Mouse (Mus musculus): ENCODE measurements around the gene Exoc1. TPM values are rescaled to one million over a fixed set of nuclear protein-coding genes. Genes with fewer than 3 reads are reported as not detected.
A peak's percentile ranks its signal among the peaks of the same experiment; 100 is the strongest.

The Exoc1 gene
- polyA plus RNA-seq, 1 experiment from 2014 or later = 62.4 TPM

DNA sequence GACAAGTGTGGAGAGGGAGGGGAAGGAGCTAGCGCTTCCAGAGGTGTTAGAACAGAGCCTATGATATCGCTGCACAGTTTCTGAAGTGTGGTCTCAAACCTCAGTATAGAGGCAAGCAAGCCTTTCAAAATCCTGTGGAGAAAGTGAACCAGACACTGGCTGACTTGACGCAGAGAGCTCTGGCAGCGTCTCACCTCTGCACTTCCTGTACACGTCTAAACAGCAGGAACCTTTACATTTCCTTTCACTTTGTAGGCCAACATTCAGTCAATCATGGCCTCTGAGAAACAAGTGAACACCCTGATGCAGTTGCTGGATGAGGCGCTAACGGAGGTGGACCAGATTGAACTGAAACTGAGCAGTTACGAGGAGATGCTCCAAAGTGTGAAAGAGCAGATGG is 14.1 kb downstream of the Exoc1 start:
- H3K4me3 ChIP-seq = no peak overlapping the region
- WGBS = 94% methylated on average over 8 of the region's 8 CpGs
- no peaks in the 10 kb centered on the region for H3K4me1 ChIP-seq
- no peak for ATAC-seq (ENCODE audit: low FRiP score, low read depth)
- peaks cover 54% of the 10 kb centered on the region for H3K36me3 ChIP-seq
- no peak overlapping the region for H3K4me2 ChIP-seq (replicated peaks)
- no peaks in the 10 kb centered on the region for H3K27me3 ChIP-seq (replicated peaks)
- H3K27ac ChIP-seq = no peak overlapping the region
- no peaks in the 10 kb centered on the region for H3K9me3 ChIP-seq
- no peak overlapping the region for H3K9ac ChIP-seq

DNA sequence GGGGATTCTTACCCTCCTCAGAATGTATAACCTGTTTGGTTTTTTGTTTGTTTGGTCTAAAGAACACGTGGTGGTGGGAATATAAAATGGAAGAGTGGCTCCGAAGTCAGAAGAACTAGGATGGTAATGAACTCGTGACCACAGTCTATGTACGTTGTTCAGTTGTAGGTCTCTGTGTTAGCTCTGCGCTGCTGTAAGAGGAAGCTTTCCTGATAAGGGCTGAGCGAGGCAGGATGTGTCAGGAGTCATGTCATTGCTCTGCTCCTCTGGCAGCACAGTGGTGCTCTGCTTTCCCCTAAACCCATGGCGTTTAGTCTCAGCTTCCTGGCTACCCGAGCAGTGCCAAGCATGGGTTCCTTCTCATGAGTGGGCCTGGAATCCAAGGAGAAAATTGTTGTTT is 21.3 kb downstream of the Exoc1 start:
- Histone ChIP-seq H3K27me3 (replicated peaks) (no peaks in the 10 kb centered on the region), H3K9me3 (no peaks in the 10 kb centered on the region), H3K9ac (no peak overlapping the region), H3K4me1 (no peaks in the 10 kb centered on the region), H3K36me3 (peaks cover 34% of the 10 kb centered on the region), H3K27ac (no peak overlapping the region), H3K4me2 (replicated peaks) (no peak overlapping the region), H3K4me3 (no peak overlapping the region)
- no peak for ATAC-seq (ENCODE audit: low FRiP score, low read depth)
- WGBS = 89% methylated on average over 8 of the region's 8 CpGs

DNA sequence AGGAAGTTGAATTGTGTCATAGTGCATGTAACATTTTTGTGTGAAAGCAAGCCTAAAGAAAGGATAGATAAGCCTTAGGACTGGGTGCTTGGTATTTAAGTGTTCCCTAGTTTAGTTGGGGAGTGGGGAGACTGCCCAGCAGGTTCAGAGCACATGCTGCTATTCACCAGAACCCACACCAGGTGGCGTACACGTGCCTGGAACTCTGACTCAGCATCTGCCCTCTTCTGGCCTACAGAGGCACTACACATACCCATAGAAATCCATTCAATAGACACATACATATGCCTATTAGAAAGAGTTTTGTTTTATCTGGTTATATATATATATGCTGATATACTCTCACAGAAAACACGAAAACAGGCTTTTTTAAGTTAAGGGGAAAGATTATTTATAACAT is 36.2 kb downstream of the Exoc1 start:
- peaks cover 78% of the 10 kb centered on the region for H3K36me3 ChIP-seq

DNA sequence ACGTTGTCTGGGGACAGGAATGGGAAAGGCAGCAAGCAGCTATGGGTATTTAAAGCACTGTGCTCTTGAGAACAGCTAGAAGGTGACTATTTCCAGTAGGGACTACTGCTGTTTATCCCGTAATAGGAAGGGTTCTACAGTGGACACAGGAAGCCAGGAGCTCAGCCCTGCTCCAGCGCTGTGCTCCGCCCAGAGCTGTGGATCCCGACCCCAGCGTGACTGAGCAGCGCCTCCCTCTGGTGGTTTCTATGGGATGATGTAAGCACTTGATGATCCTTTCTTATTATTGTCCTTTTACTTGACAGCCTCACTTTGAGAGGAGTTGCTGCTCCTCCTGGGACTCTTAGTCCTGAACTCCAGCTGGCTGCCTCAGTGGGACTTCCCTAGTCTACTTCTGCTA is 45.1 kb downstream of the Exoc1 start:
- Histone ChIP-seq H3K27me3 (replicated peaks) (no peaks in the 10 kb centered on the region), H3K9me3 (peaks cover 4% of the 10 kb centered on the region; the same call in 1 of the 2 replicates), H3K4me2 (replicated peaks) (no peak overlapping the region), H3K36me3 (peaks cover 23% of the 10 kb centered on the region), H3K27ac (no peak overlapping the region), H3K4me1 (no peaks in the 10 kb centered on the region), H3K9ac (no peak overlapping the region), H3K4me3 (no peak overlapping the region)
- 70% methylated on average over 7 of the region's 7 CpGs for WGBS
- no peak for ATAC-seq (ENCODE audit: low FRiP score, low read depth)

More for the DNA sequence above, 36.2 kb downstream of the Exoc1 start:
- H3K4me3 ChIP-seq = no peak overlapping the region
- no peaks in the 10 kb centered on the region for H3K9me3 ChIP-seq
- no peak overlapping the region for H3K4me2 ChIP-seq (replicated peaks)
- no peak overlapping the region for H3K27ac ChIP-seq
- no peak for ATAC-seq (ENCODE audit: low FRiP score, low read depth)
- no peaks in the 10 kb centered on the region for H3K27me3 ChIP-seq (replicated peaks)
- no peaks in the 10 kb centered on the region for H3K4me1 ChIP-seq
- WGBS = 34% methylated on average over 3 of the region's 3 CpGs
- no peak overlapping the region for H3K9ac ChIP-seq

DNA sequence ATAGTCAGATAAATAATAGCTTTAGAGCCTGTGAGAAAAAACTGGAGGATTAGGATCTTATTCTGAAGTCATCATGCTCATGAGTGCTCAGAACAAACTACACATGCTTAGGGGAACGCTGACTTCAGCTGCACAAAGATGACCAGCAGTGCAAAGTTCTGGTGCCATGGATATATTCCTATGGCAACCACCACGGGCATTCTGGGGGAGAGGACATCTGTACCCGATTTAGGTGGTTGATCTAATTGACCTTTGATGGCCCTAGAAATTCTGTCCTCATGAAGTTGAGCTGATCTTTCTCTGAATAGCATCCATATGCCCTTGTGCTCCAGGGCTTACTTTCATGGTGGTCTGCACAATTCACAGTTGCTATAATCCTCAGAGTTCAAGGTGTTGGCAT is 47.9 kb downstream of the Exoc1 start:
- WGBS = 83% methylated on average over 3 of the region's 3 CpGs
- H3K36me3 ChIP-seq = no peaks in the 10 kb centered on the region
- ATAC-seq (ENCODE audit: low FRiP score, low read depth) = no peak
- no peak overlapping the region for H3K9ac ChIP-seq
- no peak overlapping the region for H3K4me2 ChIP-seq (replicated peaks)
- no peaks in the 10 kb centered on the region for H3K27me3 ChIP-seq (replicated peaks)
- H3K4me3 ChIP-seq = no peak overlapping the region
- no peaks in the 10 kb centered on the region for H3K4me1 ChIP-seq
- peaks cover 4% of the 10 kb centered on the region; the same call in 1 of the 2 replicates for H3K9me3 ChIP-seq
- H3K27ac ChIP-seq = no peak overlapping the region

DNA sequence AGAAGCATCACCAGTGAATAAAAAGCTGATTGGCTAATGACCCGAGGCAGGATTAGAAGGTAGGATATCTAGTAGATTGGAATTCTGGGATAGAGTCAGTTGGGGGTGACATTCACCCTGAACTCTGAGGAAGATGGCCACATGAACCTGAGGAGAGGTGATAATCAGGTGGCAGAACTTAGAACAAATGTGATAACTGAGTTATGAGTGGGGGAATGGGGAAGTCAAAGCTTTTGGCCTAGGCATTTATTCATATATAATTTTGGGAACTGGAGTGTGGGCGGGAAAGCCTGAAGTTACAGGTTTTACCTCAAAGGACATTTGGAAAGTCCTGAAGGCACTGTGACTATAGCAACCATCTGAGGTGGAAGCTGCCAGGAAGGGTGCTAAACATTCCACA is 56.3 kb downstream of the Exoc1 start:
- Histone ChIP-seq H3K27me3 (replicated peaks) (no peaks in the 10 kb centered on the region), H3K4me1 (peaks cover 3% of the 10 kb centered on the region; the same call in 1 of the 2 replicates), H3K4me3 (no peak overlapping the region), H3K4me2 (replicated peaks) (no peak overlapping the region), H3K9ac (no peak overlapping the region), H3K36me3 (no peaks in the 10 kb centered on the region), H3K9me3 (no peaks in the 10 kb centered on the region), H3K27ac (no peak overlapping the region)
- no peak for ATAC-seq (ENCODE audit: low FRiP score, low read depth)
- WGBS = 83% methylated on average over 2 of the region's 2 CpGs

DNA sequence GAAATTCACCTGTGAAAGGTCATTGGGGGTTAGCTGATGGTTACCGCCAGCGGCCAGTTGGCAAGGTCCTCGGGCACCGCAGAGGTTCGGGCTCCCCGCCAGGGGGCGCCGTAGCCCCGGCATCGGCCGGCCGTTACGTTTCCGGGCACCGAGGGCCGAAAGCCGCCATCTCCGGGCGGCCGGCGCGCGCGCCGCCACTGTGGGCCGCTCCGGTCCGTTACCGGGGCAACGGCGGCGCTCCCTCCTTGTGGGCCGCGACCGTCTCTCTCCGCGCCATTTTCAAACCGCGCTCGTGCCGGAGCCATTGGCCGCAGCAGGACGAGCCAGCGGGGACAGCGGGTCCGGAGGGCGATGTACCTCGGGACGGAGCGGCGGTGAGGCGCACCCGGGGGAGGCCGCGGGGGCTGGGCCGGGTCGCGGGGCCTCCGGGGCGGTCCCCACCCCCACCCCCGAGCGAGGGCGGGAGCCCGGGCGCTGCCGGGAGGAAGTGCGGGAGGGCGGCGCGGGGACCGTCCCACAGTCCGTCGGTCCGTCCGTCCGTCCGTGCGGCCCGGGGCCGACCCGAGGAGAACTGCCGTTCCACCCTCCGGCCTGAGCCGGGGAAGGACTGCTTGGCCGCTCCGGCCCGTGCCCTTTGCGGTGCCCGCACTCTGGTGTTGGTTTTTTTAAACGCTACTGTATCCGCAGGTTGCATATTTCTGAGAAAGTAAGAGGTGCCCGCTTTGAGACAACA is 59.6 kb downstream of the Exoc1 start, which contains the start of gene Cep135:
Gene Cep135 (plus strand): TSS at position 148 of the 733 bp plus-strand sequence.
- under 1% methylated on average over 88 of the region's 92 CpGs for WGBS
- Histone ChIP-seq H3K36me3 (peaks cover 12% of the 10 kb centered on the region), H3K4me1 (peaks cover 3% of the 10 kb centered on the region; the same call in 1 of the 2 replicates), H3K4me2 (replicated peaks) (peak within 1 kb of the TSS; percentile 82), H3K27ac (0 out of 2 replicates have a peak within 1 kb of the TSS, but pooled peaks have one; percentile 10), H3K27me3 (replicated peaks) (no peaks in the 10 kb centered on the region), H3K9me3 (no peaks in the 10 kb centered on the region), H3K4me3 (peak within 1 kb of the TSS; percentile 85), H3K9ac (peak within 1 kb of the TSS; percentile 81)
- peak; percentile 95 for ATAC-seq (ENCODE audit: low FRiP score, low read depth)

DNA sequence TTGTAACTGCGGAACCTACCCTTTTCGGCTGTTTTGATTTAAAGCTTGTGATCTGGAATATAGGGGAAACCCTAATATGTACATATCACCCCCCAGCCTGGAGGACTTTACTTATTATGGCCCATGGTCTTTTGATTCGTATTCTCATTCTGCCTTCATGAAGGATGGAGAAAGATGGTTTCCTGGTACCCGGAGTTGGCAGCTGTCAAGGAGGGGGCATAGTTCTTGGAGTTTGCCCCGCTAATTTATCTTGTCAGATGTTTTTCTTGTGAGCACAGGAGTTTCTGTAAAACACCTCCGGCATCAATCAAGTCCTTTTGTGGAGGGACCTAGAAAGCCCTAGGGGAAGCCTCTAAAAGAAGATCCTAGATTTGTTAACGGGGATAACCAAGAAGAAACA is 60.2 kb downstream of the Exoc1 start:
- 6% methylated on average over 7 of the region's 7 CpGs for WGBS
- Histone ChIP-seq H3K4me1 (peaks cover 3% of the 10 kb centered on the region; the same call in 1 of the 2 replicates), H3K36me3 (peaks cover 18% of the 10 kb centered on the region), H3K9me3 (no peaks in the 10 kb centered on the region), H3K4me2 (replicated peaks) (peak overlapping the region; percentile 82), H3K9ac (peak overlapping the region; percentile 81), H3K27ac (0 out of 2 replicates have a peak overlapping the region, but pooled peaks have one; percentile 10), H3K27me3 (replicated peaks) (no peaks in the 10 kb centered on the region), H3K4me3 (peak overlapping the region; percentile 85)
- no peak for ATAC-seq (ENCODE audit: low FRiP score, low read depth)

DNA sequence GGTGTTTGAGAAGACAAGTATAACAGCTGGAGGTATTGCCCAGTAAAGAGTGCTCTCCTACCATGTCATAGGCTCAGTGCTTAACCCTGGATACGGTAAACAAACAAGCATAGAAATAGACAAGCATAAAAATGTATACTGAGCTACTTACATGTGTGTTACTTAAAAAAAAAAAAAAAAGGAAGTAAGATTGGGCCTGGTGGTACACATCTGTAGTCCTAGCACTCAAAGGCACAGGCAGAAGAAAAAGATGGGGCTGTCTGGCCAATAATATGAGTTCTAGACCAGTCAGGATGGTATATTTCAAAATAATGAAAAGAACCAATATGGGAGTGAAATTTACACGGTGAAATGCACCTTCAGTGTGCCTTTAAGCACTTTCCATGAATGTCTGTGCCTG is 60.9 kb downstream of the Exoc1 start:
- no peaks in the 10 kb centered on the region for H3K9me3 ChIP-seq
- no peak overlapping the region for H3K9ac ChIP-seq
- no peak for ATAC-seq (ENCODE audit: low FRiP score, low read depth)
- H3K36me3 ChIP-seq = peaks cover 24% of the 10 kb centered on the region
- no peaks in the 10 kb centered on the region for H3K27me3 ChIP-seq (replicated peaks)
- WGBS = 81% methylated on average over 2 of the region's 2 CpGs
- peaks cover 3% of the 10 kb centered on the region; the same call in 1 of the 2 replicates for H3K4me1 ChIP-seq
- no peak overlapping the region for H3K27ac ChIP-seq
- H3K4me3 ChIP-seq = no peak overlapping the region
- peak overlapping the region; percentile 82 for H3K4me2 ChIP-seq (replicated peaks)

DNA sequence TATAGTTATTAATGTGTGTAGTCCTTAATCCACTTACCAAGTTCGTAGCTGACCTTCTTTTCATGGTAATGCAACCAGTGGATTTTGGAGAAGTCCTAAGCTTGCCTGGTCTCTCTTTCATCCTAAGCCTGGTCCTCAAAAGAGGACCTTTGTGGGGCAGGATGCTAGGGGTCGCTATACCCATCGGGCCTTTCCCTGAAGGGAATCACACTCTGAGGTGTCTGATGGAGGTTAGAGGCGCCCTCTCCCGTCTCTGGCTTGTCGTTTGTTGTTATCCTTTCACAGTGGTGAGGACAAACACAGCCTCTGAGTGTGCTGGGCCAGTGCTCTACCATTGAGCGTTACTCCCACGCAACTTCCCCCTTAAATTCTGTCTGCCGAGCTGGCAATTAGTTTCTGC is 62.8 kb downstream of the Exoc1 start:
- Histone ChIP-seq H3K9ac (no peak overlapping the region), H3K36me3 (peaks cover 40% of the 10 kb centered on the region), H3K4me3 (no peak overlapping the region), H3K4me2 (replicated peaks) (no peak overlapping the region), H3K27me3 (replicated peaks) (no peaks in the 10 kb centered on the region), H3K9me3 (no peaks in the 10 kb centered on the region), H3K27ac (no peak overlapping the region), H3K4me1 (peaks cover 3% of the 10 kb centered on the region; the same call in 1 of the 2 replicates)
- ATAC-seq (ENCODE audit: low FRiP score, low read depth) = no peak
- 61% methylated on average over 9 of the region's 9 CpGs for WGBS

DNA sequence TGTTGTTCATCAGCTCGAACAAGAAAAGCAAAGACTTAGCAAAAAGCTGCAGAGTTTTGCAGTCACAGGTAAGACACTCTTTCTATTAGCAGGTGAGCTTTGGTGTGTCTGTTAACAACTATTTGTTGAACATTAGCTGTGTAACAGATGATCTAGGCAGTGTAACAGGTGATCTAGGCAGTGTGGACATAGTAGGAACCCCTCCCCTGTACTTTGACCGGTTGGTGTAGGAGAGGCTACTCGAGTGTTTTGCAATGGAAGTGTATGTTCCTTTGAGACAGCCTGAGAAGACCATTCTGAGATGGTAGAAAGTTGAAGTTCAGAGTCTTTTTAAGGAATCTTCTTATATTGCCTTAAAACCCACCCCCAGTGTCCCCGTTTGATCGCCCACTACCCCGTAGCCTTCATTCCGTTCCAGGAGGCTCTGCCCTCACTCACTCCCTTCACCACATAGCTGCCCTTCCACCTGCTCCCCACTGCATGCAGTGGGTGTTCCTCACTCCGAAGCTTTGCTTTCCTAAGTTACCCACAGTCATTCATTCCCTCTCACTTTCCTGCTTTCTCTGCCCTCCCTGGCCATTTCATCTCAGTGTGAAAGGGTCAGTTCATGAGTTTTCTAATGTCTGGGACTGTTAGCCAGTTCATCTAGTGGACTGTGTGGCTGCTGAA is 80.7 kb downstream of the Exoc1 start:
- H3K9me3 ChIP-seq = no peaks in the 10 kb centered on the region
- peaks cover 58% of the 10 kb centered on the region for H3K36me3 ChIP-seq
- no peak for ATAC-seq (ENCODE audit: low FRiP score, low read depth)

DNA sequence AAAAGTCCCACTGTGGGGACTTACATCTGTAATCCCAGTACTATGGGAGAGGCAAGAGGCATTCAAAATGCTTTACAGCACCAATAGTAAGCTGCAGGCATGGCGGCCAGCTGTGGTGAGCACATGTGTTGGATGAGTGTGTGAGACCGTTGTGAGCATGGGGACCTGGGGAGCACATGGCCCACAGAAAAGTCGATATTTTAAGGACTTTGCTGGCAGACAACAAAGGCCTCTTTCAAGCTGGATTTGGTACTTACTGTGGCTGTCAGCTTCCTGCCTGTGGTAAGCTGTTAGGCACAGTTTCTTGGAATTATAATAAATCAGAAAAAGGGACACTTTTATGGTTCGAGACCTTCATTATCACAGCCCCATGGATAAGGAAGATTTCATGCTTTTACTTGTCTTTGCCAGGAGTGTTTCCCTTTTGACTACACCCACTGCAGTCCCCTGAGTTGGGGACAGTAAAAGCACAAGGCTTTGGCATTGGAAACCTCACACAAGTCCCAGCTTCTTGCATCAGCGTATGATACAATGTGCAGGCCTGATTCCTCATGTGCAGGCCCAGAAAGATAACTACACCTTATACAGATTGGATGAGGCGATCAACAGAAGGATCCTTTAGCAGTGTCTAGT is 83.9 kb downstream of the Exoc1 start:
- Histone ChIP-seq H3K9me3 (no peaks in the 10 kb centered on the region), H3K4me1 (no peaks in the 10 kb centered on the region), H3K4me2 (replicated peaks) (no peak overlapping the region), H3K36me3 (peaks cover 61% of the 10 kb centered on the region), H3K4me3 (no peak overlapping the region), H3K27me3 (replicated peaks) (no peaks in the 10 kb centered on the region), H3K27ac (no peak overlapping the region), H3K9ac (no peak overlapping the region)
- 52% methylated on average over 6 of the region's 6 CpGs for WGBS
- ATAC-seq (ENCODE audit: low FRiP score, low read depth) = peak; percentile 88

More for the DNA sequence above, 80.7 kb downstream of the Exoc1 start:
- WGBS = 92% methylated on average over 8 of the region's 8 CpGs
- H3K9ac ChIP-seq = no peak overlapping the region
- no peaks in the 10 kb centered on the region for H3K27me3 ChIP-seq (replicated peaks)
- H3K4me3 ChIP-seq = no peak overlapping the region
- no peak overlapping the region for H3K4me2 ChIP-seq (replicated peaks)
- no peak overlapping the region for H3K27ac ChIP-seq
- H3K4me1 ChIP-seq = no peaks in the 10 kb centered on the region
